Mouse (Mus musculus): ENCODE measurements around the gene Sertad4. TPM values are rescaled to one million over a fixed set of nuclear protein-coding genes. Genes with fewer than 3 reads are reported as not detected.
A peak's percentile ranks its signal among the peaks of the same experiment; 100 is the strongest.

Sertad4 gene
- polyA plus RNA-seq, 1 experiment from 2014 or later = 8.5 TPM

DNA sequence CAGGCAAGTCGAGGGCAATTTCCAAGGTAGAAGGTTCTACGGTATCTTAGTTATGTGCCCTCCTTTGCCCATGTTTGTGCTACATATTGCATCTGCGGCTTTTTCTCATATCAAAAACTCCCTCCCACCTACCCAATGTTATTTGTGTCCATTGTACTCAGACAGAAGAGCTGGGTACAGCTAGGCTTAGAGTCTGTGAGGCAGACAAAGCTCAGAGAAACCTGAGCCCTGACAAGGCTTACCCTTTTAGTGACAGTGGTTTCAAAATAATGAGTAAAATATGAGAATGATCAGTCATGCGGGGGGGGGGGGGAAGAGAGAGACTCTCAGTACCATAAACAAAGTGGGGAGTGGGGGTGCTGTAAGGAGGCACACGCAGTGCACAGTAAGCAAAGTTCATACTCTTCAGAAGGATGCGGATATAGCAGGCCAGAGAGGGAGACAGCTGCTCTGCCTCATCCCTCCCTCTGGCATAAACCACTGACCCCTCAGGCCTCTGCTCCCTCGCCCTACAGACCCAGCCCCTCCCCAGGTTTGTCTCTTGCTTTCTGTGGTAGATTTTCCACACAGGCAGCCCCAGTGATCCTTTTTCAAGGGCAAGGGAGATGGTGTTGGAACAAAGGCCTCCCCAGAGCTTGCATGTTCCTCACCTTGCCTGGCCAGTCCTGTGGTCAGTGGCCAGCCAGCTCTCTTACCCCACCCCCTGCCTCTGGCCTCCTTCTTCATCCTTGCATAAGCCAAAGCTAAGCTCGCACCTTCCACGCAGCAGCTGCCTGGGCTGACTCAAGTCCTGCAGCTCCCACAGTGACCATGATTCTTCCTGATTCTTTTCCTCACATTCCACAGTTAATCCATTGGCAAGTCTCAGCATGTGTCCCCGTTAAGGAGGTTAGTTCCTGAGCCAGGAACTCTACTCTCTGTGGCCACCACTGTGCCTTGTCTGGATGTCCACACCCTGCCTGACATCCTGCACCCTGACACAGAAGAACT lies 49.1 kb downstream of the Sertad4 start:
- no peak overlapping the region for H3K9ac ChIP-seq (ENCODE audit: low read depth, low read length)
- no peaks in the 10 kb centered on the region for H3K9me3 ChIP-seq (ENCODE audit: control insufficient read depth, low read length)
- WGBS = 60% methylated on average over 10 of the region's 10 CpGs
- H3K4me3 ChIP-seq (ENCODE audit: low read length) = no peak overlapping the region
- no peaks in the 10 kb centered on the region for H3K36me3 ChIP-seq (ENCODE audit: control insufficient read depth, insufficient read depth, low read length)
- H3K27ac ChIP-seq (ENCODE audit: low read depth, low read length) = no peak overlapping the region
- no peak for ATAC-seq
- no peaks in the 10 kb centered on the region for H3K4me1 ChIP-seq (ENCODE audit: control insufficient read depth, insufficient read depth, low read depth, low read length)
- no peak overlapping the region for H3K4me2 ChIP-seq (ENCODE audit: low read length)
- H3K27me3 ChIP-seq (replicated peaks; ENCODE audit: control insufficient read depth, insufficient read depth, low read length) = no peaks in the 10 kb centered on the region

- H3K4me1 ChIP-seq (ENCODE audit: control insufficient read depth, insufficient read depth, low read depth, low read length) = peaks cover 13% of the 10 kb centered on the region
- ATAC-seq = no peak
- no peaks in the 10 kb centered on the region for H3K36me3 ChIP-seq (ENCODE audit: control insufficient read depth, insufficient read depth, low read length)
- no peak overlapping the region for H3K27ac ChIP-seq (ENCODE audit: low read depth, low read length)
- no peak overlapping the region for H3K4me2 ChIP-seq (ENCODE audit: low read length)
- no peaks in the 10 kb centered on the region for H3K9me3 ChIP-seq (ENCODE audit: control insufficient read depth, low read length)
- H3K4me3 ChIP-seq (ENCODE audit: low read length) = no peak overlapping the region
- no peaks in the 10 kb centered on the region for H3K27me3 ChIP-seq (replicated peaks; ENCODE audit: control insufficient read depth, insufficient read depth, low read length)
- 85% methylated on average over 8 of the region's 8 CpGs for WGBS
- no peak overlapping the region for H3K9ac ChIP-seq (ENCODE audit: low read depth, low read length)
Measured at GRCm38 (mm10) chr1:192800338-192800737, 55.2 kb downstream of the Sertad4 start.

- Histone ChIP-seq H3K36me3 (ENCODE audit: control insufficient read depth, insufficient read depth, low read length) (no peaks in the 10 kb centered on the region), H3K9ac (ENCODE audit: low read depth, low read length) (no peak overlapping the region), H3K27me3 (replicated peaks; ENCODE audit: control insufficient read depth, insufficient read depth, low read length) (no peaks in the 10 kb centered on the region), H3K4me3 (ENCODE audit: low read length) (no peak overlapping the region), H3K9me3 (ENCODE audit: control insufficient read depth, low read length) (peaks cover 3% of the 10 kb centered on the region; the same call in 1 of the 2 replicates), H3K4me2 (ENCODE audit: low read length) (no peak overlapping the region), H3K4me1 (ENCODE audit: control insufficient read depth, insufficient read depth, low read depth, low read length) (peaks cover 13% of the 10 kb centered on the region), H3K27ac (ENCODE audit: low read depth, low read length) (no peak overlapping the region)
- ATAC-seq = no peak
- WGBS = 39% methylated on average over 10 of the region's 10 CpGs
Measured at GRCm38 (mm10) chr1:192799165-192799991, 56.2 kb downstream of the Sertad4 start.

DNA sequence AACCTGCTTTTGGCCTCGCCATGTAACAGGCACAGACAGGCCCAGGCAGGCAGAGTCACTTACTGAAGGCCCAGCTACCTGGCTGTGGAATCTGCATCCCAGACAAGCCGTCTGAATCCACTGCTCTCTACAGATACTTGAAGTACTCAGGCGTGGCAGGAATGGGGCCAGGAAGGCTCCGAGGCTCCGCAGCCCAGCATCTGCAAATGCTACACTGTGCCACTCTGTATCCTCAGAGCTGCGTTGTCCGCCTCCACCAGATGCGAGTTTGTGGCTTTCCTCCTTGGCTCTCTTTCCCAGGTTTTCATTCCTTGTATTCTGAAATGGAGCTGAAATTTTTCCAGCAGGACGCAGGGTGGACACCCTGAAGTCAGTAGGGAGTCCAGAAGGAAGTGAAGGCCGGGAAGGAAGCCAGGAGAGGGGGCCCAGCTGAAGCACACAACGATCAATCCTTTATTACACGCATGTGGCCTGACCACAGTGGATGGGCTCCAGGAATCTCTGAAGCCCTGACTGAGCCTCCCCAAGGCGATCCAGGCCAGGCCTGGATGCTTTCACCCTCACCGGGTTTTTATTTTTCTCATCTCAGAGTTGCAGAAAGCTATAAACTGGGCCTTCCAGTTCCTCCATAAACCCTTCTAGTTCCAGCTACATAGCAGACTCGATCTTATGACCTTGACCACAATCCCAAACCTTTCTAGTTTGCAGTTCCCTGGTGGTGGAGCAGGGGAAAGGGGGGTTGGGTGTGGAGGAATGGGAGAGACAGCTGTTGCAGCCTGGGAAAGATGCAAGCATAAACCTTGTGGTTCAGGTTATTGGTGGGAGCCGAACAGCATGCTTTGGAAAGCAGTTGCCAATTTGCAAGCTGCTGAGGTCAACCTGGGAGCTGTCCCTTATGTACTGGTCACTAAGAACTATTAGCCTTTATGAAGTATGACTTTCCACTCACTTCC lies 57.1 kb downstream of the Sertad4 start:
- H3K9ac ChIP-seq (ENCODE audit: low read depth, low read length) = no peak overlapping the region; the same call in 1 of the 2 replicates
- H3K9me3 ChIP-seq (ENCODE audit: control insufficient read depth, low read length) = peaks cover 3% of the 10 kb centered on the region; the same call in 1 of the 2 replicates
- no peaks in the 10 kb centered on the region for H3K27me3 ChIP-seq (replicated peaks; ENCODE audit: control insufficient read depth, insufficient read depth, low read length)
- no peak for ATAC-seq
- 75% methylated on average over 16 of the region's 16 CpGs for WGBS
- H3K4me2 ChIP-seq (ENCODE audit: low read length) = no peak overlapping the region
- no peaks in the 10 kb centered on the region for H3K36me3 ChIP-seq (ENCODE audit: control insufficient read depth, insufficient read depth, low read length)
- H3K4me3 ChIP-seq (ENCODE audit: low read length) = no peak overlapping the region
- H3K27ac ChIP-seq (ENCODE audit: low read depth, low read length) = no peak overlapping the region
- H3K4me1 ChIP-seq (ENCODE audit: control insufficient read depth, insufficient read depth, low read depth, low read length) = peaks cover 13% of the 10 kb centered on the region

DNA sequence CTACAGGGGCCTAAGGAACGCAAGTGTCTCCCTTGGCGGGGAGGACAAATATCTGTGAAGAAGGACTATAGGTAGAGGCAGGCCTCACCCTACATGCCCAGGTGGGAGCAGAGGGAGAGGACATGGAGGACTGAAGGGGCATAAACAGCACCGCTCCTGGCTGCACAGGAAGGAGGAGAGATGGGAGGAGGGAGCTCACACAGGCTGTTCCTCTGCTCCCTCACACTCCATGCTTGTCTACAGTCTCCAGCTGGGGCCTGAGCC lies 58.6 kb downstream of the Sertad4 start:
- Histone ChIP-seq H3K27me3 (replicated peaks; ENCODE audit: control insufficient read depth, insufficient read depth, low read length) (no peaks in the 10 kb centered on the region), H3K36me3 (ENCODE audit: control insufficient read depth, insufficient read depth, low read length) (no peaks in the 10 kb centered on the region), H3K4me1 (ENCODE audit: control insufficient read depth, insufficient read depth, low read depth, low read length) (peaks cover 15% of the 10 kb centered on the region), H3K9ac (ENCODE audit: low read depth, low read length) (no peak overlapping the region), H3K4me3 (ENCODE audit: low read length) (no peak overlapping the region), H3K4me2 (ENCODE audit: low read length) (no peak overlapping the region), H3K27ac (ENCODE audit: low read depth, low read length) (no peak overlapping the region), H3K9me3 (ENCODE audit: control insufficient read depth, low read length) (peaks cover 3% of the 10 kb centered on the region; the same call in 1 of the 2 replicates)
- ATAC-seq = 0 out of 2 replicates have a peak, but pooled peaks have one; percentile 22
- 52% methylated on average over 3 of the region's 3 CpGs for WGBS

GRCm38 (mm10) chr1:192796201-192797010 lies 59.1 kb downstream of the Sertad4 start:
- Histone ChIP-seq H3K9me3 (ENCODE audit: control insufficient read depth, low read length) (peaks cover 3% of the 10 kb centered on the region; the same call in 1 of the 2 replicates), H3K4me2 (ENCODE audit: low read length) (no peak overlapping the region), H3K9ac (ENCODE audit: low read depth, low read length) (0 out of 2 replicates have a peak overlapping the region, but pooled peaks have one; percentile 32), H3K27me3 (replicated peaks; ENCODE audit: control insufficient read depth, insufficient read depth, low read length) (no peaks in the 10 kb centered on the region), H3K4me3 (ENCODE audit: low read length) (no peak overlapping the region), H3K27ac (ENCODE audit: low read depth, low read length) (peak overlapping the region; percentile 69), H3K4me1 (ENCODE audit: control insufficient read depth, insufficient read depth, low read depth, low read length) (peaks cover 18% of the 10 kb centered on the region), H3K36me3 (ENCODE audit: control insufficient read depth, insufficient read depth, low read length) (no peaks in the 10 kb centered on the region)
- WGBS = 4% methylated on average over 10 of the region's 21 CpGs
- ATAC-seq = peak; percentile 32; the same call in 1 of the 2 replicates

GRCm38 (mm10) chr1:192794957-192795745 lies 60.4 kb downstream of the Sertad4 start:
- H3K4me1 ChIP-seq (ENCODE audit: control insufficient read depth, insufficient read depth, low read depth, low read length) = peaks cover 18% of the 10 kb centered on the region

More at GRCm38 (mm10) chr1:192794957-192795745, 60.4 kb downstream of the Sertad4 start:
- Histone ChIP-seq H3K4me2 (ENCODE audit: low read length) (no peak overlapping the region), H3K4me3 (ENCODE audit: low read length) (no peak overlapping the region), H3K27me3 (replicated peaks; ENCODE audit: control insufficient read depth, insufficient read depth, low read length) (no peaks in the 10 kb centered on the region), H3K27ac (ENCODE audit: low read depth, low read length) (no peak overlapping the region), H3K9me3 (ENCODE audit: control insufficient read depth, low read length) (peaks cover 3% of the 10 kb centered on the region; the same call in 1 of the 2 replicates), H3K9ac (ENCODE audit: low read depth, low read length) (no peak overlapping the region), H3K36me3 (ENCODE audit: control insufficient read depth, insufficient read depth, low read length) (no peaks in the 10 kb centered on the region)
- 66% methylated on average over 9 of the region's 9 CpGs for WGBS
- no peak for ATAC-seq
